8 mouse cellular contexts compared by ENCODE assay signal in the genomic region with DNA sequence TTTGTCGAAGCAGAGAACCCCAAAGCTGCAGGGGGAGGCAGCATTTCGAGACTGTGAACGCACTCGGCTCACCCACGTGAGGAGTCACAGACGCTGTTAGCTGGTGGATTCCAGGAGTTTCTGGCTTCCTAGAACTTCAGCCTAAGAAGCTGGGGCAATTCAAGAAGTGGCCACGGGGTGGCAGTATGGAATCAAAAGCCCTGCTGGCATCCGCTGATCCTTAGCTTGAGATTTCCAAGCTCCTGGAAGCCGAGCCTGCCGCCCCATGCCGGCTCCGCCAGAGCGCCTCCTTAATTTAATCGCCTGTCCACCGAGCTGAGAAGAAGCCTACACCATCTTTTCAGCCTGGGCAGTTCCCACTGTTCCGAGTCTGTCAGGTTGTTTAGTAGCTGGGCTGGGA.
DNase-seq lines count a peak whose midpoint lies in the region; ATAC-seq lines count a peak whose summit lies in the region.

No protein-coding gene starts in this region.

- 0 out of 2 replicates have a peak overlapping the region, but pooled peaks have one; percentile 7 for H3K4me3 ChIP-seq in midbrain, embryonic 10.5 days

- H3K36me3 ChIP-seq in midbrain, embryonic 10.5 days, result no peaks in the 10 kb centered on the region

- 3% methylated on average over 16 of the region's 16 CpGs for WGBS in midbrain, embryonic 10.5 days

- peaks cover 36% of the 10 kb centered on the region for H3K4me1 ChIP-seq in midbrain, embryonic 10.5 days

- H3K27ac ChIP-seq in midbrain, embryonic 10.5 days (replicated peaks), result no peak overlapping the region

- peak; percentile 32 for ATAC-seq in inflammation-experienced regulatory T-cells, adult 6 months

- peak; percentile 90 for DNase-seq in adrenal gland, adult 2 months
- DNase-seq in embryo, embryonic 10.5 days (ENCODE audit: low spot score), result peak; percentile 98
- DNase-seq in gastrocnemius, postnatal 25 days, result peak; percentile 82
- DNase-seq in left cerebral cortex, adult 9 months (ENCODE audit: low spot score in 2 of 2), result peak; percentile 76 to 98
- DNase-seq in midbrain, embryonic 10.5 days (ENCODE audit: low spot score), result peak; percentile 91
- peak; percentile 89 to 91 for DNase-seq in right cerebral cortex, postnatal 36 days (ENCODE audit: low spot score in 2 of 2)
- DNase-seq in urinary bladder, postnatal 4 days (ENCODE audit: low spot score in 2 of 2), result peak; percentile 80 to 89

- H3K27me3 ChIP-seq in midbrain, embryonic 10.5 days (ENCODE audit: low read depth, poor library complexity, severe bottlenecking), result peaks cover 68% of the 10 kb centered on the region

- H3K9me3 ChIP-seq in midbrain, embryonic 10.5 days (replicated peaks), result no peaks in the 10 kb centered on the region
